Mouse (Mus musculus): Measurements from ENCODE around the gene Hopx.

GRCm38 (mm10) chr5:77099317-77099996, 15.5 kb downstream of the Hopx start:
- TF ChIP-seq KAT2A (conservative IDR thresholded peaks at IDR 0.05; ENCODE audit: low read depth, low read length) (0 out of 2 replicates have a peak, but pooled peaks have one; percentile 29), CTCF (IDR thresholded peaks at IDR 0.05 in 2 of 3, conservative IDR thresholded peaks at IDR 0.05 in 1 of 3; ENCODE audit: control insufficient read depth in 1 of 3, insufficient read depth in 1 of 3, low read depth in 2 of 3, low read length in 3 of 3, poor library complexity in 1 of 3, severe bottlenecking in 1 of 3) (no peak), ZC3H11A (IDR thresholded peaks at IDR 0.05; ENCODE audit: low read depth, low read length) (no peak), ELF1 (IDR thresholded peaks at IDR 0.05; ENCODE audit: low read depth, low read length) (peak; percentile 40; the same call in 1 of the 2 replicates), GABPA (IDR thresholded peaks at IDR 0.05; ENCODE audit: low read depth, low read length) (no peak), ZKSCAN1 (IDR thresholded peaks at IDR 0.05; ENCODE audit: low read depth, low read length) (no peak), MAX (IDR thresholded peaks at IDR 0.05; ENCODE audit: low read length) (no peak), NELFE (IDR thresholded peaks at IDR 0.05; ENCODE audit: low read depth, low read length) (no peak), TCF12 (IDR thresholded peaks at IDR 0.05; ENCODE audit: low read depth, low read length) (peak; percentile 72), CHD2 (IDR thresholded peaks at IDR 0.05; ENCODE audit: low read length) (no peak), UBTF (IDR thresholded peaks at IDR 0.05; ENCODE audit: borderline replicate concordance, insufficient read depth, low read depth, low read length) (no peak), POLR2A (IDR thresholded peaks at IDR 0.05; ENCODE audit: control insufficient read depth in 1 of 2, insufficient read depth in 1 of 2, low read depth in 1 of 2, low read length in 2 of 2, poor library complexity in 1 of 2) (no peak)
